Mouse (Mus musculus): Measurements from ENCODE around the gene Ireb2. TPM values are rescaled to one million over a fixed set of nuclear protein-coding genes. Genes with fewer than 3 reads are reported as not detected.
"Not testable (repeated sequence)": the region's sequence is repeated elsewhere in the genome, so short reads cannot be mapped to it uniquely, and the experiment has no call there.

The Ireb2 gene
- polyA plus RNA-seq, 1 experiment from 2014 or later: 38.7 TPM

DNA sequence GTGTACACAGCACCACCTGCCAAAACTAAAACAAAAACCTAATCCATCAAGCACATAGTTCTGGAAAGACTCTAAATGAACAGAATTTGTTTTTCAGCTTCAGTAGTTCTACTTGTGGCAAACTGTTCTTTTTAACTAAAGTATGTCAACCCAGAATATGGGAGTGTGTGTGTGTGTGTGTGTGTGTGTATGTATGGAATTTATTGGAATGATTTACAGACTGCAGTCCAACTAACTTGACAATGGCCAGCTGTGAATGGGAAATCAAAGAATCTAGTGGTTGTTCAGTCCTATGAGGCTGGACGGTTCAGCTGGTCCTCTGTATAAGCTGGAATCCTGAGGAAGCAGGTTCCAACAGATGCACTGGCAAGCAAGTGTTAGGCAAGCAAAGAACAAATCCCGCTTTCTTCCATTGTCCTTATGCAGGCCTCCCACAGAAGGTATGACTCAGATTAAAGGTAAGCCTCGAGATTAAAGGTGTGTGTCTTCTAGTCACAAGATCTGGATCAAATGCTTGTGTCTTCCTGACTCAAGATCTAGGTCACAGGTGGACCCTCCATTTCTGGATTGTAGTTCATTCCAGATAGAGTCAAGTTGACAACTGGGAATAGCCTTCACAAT is 18.9 kb upstream of the Ireb2 start:
- H3K27ac ChIP-seq: no peak overlapping the region
- no peak overlapping the region for H3K4me2 ChIP-seq (replicated peaks)
- 0 out of 2 replicates have a peak, but pooled peaks cover 6% of the 10 kb centered on the region for H3K4me1 ChIP-seq
- no peaks in the 10 kb centered on the region for H3K36me3 ChIP-seq
- no peak for ATAC-seq (ENCODE audit: low FRiP score, low read depth)
- WGBS: 58% methylated on average over 3 of the region's 3 CpGs
- H3K4me3 ChIP-seq: no peak overlapping the region
- H3K9me3 ChIP-seq: no peaks in the 10 kb centered on the region
- H3K9ac ChIP-seq: no peak overlapping the region
- H3K27me3 ChIP-seq: no peaks in the 10 kb centered on the region

DNA sequence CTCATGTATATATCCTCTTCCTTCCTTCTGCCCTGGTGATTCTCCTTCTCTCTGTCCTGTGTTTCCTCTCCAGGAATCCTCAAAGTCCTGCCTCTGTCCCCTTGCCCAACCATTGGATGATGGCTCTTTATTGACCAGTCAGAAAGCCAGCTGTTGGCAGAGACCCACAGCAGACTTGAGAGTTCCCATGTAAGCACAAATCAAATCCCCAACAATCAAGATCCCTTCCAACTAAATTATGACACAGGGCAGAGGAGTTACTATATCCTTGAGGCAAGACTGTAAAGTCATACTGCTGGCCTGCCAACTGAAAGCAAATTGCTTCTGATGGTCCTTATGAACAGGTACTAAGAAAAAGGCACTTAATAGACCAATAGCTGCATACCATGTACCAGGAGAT is 15.4 kb upstream of the Ireb2 start:
- no peaks in the 10 kb centered on the region for H3K9me3 ChIP-seq
- no peak for ATAC-seq (ENCODE audit: low FRiP score, low read depth)
- no peaks in the 10 kb centered on the region for H3K36me3 ChIP-seq
- H3K4me1 ChIP-seq: 0 out of 2 replicates have a peak, but pooled peaks cover 6% of the 10 kb centered on the region
- H3K27ac ChIP-seq: no peak overlapping the region
- H3K4me3 ChIP-seq: no peak overlapping the region
- H3K27me3 ChIP-seq: no peaks in the 10 kb centered on the region
- H3K4me2 ChIP-seq (replicated peaks): no peak overlapping the region
- no peak overlapping the region for H3K9ac ChIP-seq

DNA sequence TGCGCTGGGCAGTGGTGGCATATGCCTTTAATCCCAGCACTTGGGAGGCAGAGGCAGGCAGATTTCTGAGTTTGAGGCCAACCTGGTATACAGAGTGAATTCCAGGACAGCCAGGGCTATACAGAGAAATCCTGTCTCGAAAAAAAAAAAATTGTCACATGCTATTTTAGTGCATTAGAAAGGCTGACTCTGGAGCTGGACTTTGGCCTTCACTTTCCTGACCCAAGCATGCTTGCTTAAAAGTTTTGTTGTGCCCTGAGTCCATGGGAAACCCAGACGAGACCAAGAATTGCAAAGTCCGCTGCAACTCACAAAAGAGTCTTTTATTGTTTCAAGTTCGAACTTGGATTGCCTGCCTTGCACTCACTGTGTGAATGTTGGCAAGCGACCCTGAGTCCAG is 10.6 kb upstream of the Ireb2 start:
- 49% methylated on average over 6 of the region's 6 CpGs for WGBS

DNA sequence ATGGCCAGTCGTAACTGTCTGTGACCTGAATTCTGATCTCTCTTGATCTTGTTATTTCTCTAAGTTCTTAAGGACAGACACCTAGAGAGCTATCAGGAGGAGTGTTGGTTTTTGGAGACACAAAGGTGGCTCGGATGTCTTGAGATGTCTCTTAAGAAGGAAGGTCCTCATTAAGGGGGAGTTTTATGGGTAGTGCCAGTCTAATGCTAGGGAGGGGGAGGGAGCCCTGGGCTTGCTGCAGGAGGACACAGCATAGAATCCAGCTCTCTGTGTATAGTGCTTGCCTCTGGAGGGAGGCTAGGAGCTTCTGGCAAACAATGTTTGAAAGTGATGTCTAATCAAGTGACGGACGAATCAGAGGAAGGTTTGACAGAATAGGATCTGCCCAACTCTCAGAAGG is 10.0 kb upstream of the Ireb2 start:
- Histone ChIP-seq H3K4me2 (replicated peaks) (no peak overlapping the region), H3K36me3 (no peaks in the 10 kb centered on the region), H3K9me3 (no peaks in the 10 kb centered on the region), H3K27ac (no peak overlapping the region), H3K4me1 (peaks cover 9% of the 10 kb centered on the region; the same call in 1 of the 2 replicates), H3K27me3 (no peaks in the 10 kb centered on the region), H3K9ac (no peak overlapping the region), H3K4me3 (no peak overlapping the region)
- 20% methylated on average over 4 of the region's 4 CpGs for WGBS
- no peak for ATAC-seq (ENCODE audit: low FRiP score, low read depth)

More for the DNA sequence above, 10.6 kb upstream of the Ireb2 start:
- H3K9me3 ChIP-seq; H3K36me3 ChIP-seq; H3K27me3 ChIP-seq; H3K4me1 ChIP-seq; H3K9ac ChIP-seq; H3K4me3 ChIP-seq; H3K4me2 ChIP-seq (replicated peaks); H3K27ac ChIP-seq; ATAC-seq (ENCODE audit: low FRiP score, low read depth): not testable (repeated sequence)

DNA sequence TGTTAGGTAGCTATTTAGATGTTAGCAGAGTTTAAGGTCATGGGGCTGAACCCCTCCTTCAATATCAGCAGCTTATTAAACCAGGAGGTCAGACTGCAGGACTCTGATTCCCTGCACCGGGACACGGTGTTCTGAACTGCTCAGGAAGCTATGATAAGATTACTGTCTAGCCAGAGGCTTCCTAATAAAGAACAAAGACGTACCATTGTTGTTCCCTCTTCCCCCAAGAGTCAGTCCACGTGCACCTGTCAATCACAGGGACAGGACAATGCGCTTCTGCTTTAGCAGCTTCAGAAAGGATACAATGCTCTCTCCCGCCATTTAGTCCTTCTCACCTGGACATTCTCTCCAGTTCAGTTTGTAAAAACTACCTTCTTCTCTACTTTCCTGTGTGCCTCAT is 8.0 kb upstream of the Ireb2 start:
- Histone ChIP-seq H3K4me3 (no peak overlapping the region), H3K9me3 (no peaks in the 10 kb centered on the region), H3K27me3 (no peaks in the 10 kb centered on the region), H3K27ac (no peak overlapping the region), H3K4me1 (peaks cover 9% of the 10 kb centered on the region; the same call in 1 of the 2 replicates), H3K9ac (no peak overlapping the region), H3K4me2 (replicated peaks) (no peak overlapping the region), H3K36me3 (no peaks in the 10 kb centered on the region)
- WGBS: 59% methylated on average over 6 of the region's 6 CpGs
- ATAC-seq (ENCODE audit: low FRiP score, low read depth): no peak

DNA sequence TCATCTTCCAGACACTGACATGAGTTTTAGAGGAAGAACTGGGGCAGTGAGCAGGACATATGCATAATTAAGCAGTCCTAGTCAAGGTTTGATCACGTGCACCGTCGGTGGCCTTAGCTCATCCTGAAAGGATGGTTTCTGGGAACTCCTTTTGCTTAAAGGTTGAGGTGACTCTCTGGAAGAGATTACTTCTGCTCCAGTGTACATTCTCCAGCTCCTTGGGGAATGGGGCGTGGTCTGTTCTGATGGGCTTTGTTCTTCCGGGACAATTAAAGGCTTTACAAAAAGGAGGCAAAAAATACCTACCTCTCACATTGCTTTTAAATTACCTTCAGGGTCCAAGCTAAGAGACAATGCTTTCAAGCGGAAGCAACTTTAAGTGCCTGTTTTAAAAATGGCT is 7.5 kb upstream of the Ireb2 start:
- ATAC-seq (ENCODE audit: low FRiP score, low read depth): no peak
- Histone ChIP-seq H3K4me1 (peaks cover 9% of the 10 kb centered on the region; the same call in 1 of the 2 replicates), H3K4me2 (replicated peaks) (no peak overlapping the region), H3K9ac (no peak overlapping the region), H3K27me3 (no peaks in the 10 kb centered on the region), H3K36me3 (no peaks in the 10 kb centered on the region), H3K27ac (no peak overlapping the region), H3K9me3 (no peaks in the 10 kb centered on the region), H3K4me3 (no peak overlapping the region)
- WGBS: 82% methylated on average over 6 of the region's 6 CpGs

DNA sequence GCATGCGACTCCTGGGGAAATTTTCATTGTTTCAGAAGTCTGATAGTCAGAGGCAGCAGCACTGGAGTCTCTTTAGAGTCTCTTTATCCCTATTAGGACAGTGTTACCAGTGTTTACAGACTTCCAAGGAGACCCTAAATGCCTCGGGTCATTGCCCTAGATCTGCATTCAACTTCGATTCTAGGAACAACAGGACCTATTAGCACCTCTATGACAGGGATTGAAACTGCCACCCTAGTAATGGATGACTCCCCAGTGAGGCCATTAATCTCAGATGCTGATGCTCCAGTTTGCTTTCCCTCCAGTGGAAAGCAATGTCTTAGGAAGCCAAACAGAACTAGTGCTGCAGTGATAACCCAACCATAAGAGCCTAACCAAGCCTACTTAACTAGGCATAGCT is 6.1 kb upstream of the Ireb2 start:
- Histone ChIP-seq H3K4me1 (peaks cover 9% of the 10 kb centered on the region; the same call in 1 of the 2 replicates), H3K27ac (no peak overlapping the region), H3K4me2 (replicated peaks) (no peak overlapping the region), H3K27me3 (no peaks in the 10 kb centered on the region), H3K4me3 (no peak overlapping the region), H3K36me3 (no peaks in the 10 kb centered on the region), H3K9me3 (no peaks in the 10 kb centered on the region), H3K9ac (no peak overlapping the region)
- ATAC-seq (ENCODE audit: low FRiP score, low read depth): no peak
- 19% methylated on average over 3 of the region's 3 CpGs for WGBS

DNA sequence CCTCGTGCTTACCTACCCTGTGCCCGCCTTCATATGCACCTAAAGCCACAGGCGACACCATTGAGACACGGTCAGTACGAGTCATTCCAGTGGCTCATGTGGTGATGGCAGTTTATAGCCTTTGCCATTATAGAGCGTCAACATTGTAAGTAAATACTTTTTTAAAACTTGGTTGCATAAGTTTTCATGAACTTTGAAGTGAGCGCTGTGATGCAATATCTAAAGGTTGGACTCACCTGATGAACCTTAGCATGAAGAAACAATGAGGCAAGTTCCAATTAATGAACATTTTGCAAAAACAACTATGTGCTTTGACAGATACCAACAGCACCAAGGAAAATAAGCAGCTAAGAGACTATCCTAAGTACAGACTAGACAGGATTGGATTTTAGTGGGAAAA is 3.1 kb upstream of the Ireb2 start:
- ATAC-seq (ENCODE audit: low FRiP score, low read depth): no peak
- no peak overlapping the region for H3K4me2 ChIP-seq (replicated peaks)
- peaks cover 11% of the 10 kb centered on the region for H3K4me1 ChIP-seq
- no peaks in the 10 kb centered on the region for H3K27me3 ChIP-seq
- WGBS: 85% methylated on average over 7 of the region's 7 CpGs
- H3K9ac ChIP-seq: no peak overlapping the region
- no peak overlapping the region for H3K4me3 ChIP-seq
- peaks cover 4% of the 10 kb centered on the region for H3K36me3 ChIP-seq
- H3K9me3 ChIP-seq: no peaks in the 10 kb centered on the region
- no peak overlapping the region for H3K27ac ChIP-seq

DNA sequence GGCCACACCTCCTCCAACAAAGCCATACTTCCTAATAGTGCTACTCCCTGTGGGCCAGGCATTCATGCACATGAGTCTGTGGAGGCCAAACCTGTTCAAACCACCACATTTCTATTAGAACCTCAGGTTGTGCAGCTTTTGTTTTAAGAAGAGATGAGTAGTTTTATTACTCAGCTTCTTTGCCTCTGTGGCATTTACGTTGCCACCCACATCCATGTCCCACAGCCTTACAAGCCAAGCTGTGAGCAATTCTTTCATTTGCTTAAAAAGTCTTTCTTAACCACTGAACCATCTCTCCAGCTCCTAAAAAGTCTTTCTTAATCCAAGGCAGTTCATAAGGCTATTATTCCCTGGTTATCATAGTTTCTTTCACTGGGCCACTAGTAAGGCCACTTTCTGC is 15.2 kb downstream of the Ireb2 start:
- no peak for ATAC-seq (ENCODE audit: low FRiP score, low read depth)
- Histone ChIP-seq H3K36me3 (peaks cover 48% of the 10 kb centered on the region), H3K4me1 (0 out of 2 replicates have a peak, but pooled peaks cover 3% of the 10 kb centered on the region), H3K4me3 (no peak overlapping the region), H3K27me3 (no peaks in the 10 kb centered on the region), H3K9me3 (no peaks in the 10 kb centered on the region), H3K9ac (no peak overlapping the region), H3K4me2 (replicated peaks) (no peak overlapping the region), H3K27ac (no peak overlapping the region)
- 94% methylated on average over 1 of the region's 1 CpGs for WGBS

DNA sequence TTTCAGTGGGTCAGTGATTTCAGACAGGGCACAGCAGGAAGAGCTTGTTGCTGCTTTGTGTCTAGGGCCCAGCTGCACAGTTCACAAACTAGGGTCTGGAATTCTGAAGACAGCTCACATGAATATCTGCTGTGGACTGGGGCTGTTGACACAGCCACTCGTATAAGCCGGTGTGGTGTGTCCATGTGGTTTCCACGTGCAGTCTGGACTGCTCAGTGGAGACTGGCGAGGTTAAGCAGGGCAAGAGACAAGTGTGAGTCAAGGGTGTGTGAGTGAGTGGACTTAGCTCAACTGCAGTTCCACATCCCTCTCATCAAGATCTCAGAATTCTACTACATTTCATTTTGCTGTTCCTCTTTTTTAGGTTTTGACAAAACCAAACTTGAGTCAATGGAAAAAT is 28.5 kb downstream of the Ireb2 start:
- no peak for ATAC-seq (ENCODE audit: low FRiP score, low read depth)
- 84% methylated on average over 4 of the region's 4 CpGs for WGBS
- H3K36me3 ChIP-seq: peaks cover 69% of the 10 kb centered on the region

DNA sequence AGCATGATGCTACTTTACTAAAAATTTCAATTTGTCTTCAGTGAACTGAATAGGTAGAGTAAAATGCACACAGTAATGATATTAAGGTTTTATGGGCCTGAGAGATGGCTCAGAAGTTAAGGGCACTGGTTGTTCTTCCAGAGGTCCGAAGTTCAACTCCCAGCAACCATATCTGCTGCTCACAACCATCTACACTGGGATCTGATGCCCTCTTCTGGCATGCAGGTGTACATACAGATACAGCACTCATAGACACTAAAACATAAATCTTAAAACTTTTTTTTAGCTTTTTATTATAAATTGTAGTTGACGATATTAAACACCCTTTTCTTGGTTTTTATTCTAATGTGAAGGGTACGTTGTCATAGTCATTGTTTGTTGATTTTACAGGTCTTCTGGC is 33.5 kb downstream of the Ireb2 start:
- Histone ChIP-seq H3K27ac (no peak overlapping the region), H3K9me3 (no peaks in the 10 kb centered on the region), H3K4me2 (replicated peaks) (no peak overlapping the region), H3K4me3 (no peak overlapping the region), H3K27me3 (no peaks in the 10 kb centered on the region), H3K4me1 (no peaks in the 10 kb centered on the region), H3K36me3 (peaks cover 71% of the 10 kb centered on the region), H3K9ac (no peak overlapping the region)
- WGBS: 85% methylated on average over 3 of the region's 3 CpGs
- no peak for ATAC-seq (ENCODE audit: low FRiP score, low read depth)

More for the DNA sequence above, 28.5 kb downstream of the Ireb2 start:
- Histone ChIP-seq H3K4me3 (no peak overlapping the region), H3K9ac (no peak overlapping the region), H3K9me3 (no peaks in the 10 kb centered on the region), H3K27ac (no peak overlapping the region), H3K4me1 (no peaks in the 10 kb centered on the region), H3K4me2 (replicated peaks) (no peak overlapping the region), H3K27me3 (no peaks in the 10 kb centered on the region)

DNA sequence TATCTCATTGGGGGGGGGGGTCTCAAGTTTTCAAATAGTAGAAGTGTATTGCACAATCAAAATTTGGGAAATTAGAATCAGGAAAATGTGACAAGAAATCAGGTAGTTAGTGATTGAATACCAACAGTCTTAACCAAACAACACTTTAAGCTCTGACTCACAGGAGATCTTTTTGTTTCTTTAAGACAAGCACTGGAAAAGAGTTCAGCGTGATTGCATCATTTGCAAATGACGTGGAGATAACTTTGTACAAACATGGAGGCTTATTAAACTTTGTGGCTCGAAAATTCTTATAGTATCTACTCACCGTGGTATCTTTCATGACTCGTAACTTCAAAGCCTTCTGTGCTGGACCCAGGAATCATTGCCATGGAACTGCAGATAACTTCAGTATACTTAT is 45.9 kb downstream of the Ireb2 start:
- no peak overlapping the region for H3K4me2 ChIP-seq (replicated peaks)
- no peak overlapping the region for H3K9ac ChIP-seq
- H3K36me3 ChIP-seq: peaks cover 55% of the 10 kb centered on the region
- H3K9me3 ChIP-seq: no peaks in the 10 kb centered on the region
- WGBS: 93% methylated on average over 5 of the region's 5 CpGs
- H3K27ac ChIP-seq: no peak overlapping the region
- no peak overlapping the region for H3K4me3 ChIP-seq
- ATAC-seq (ENCODE audit: low FRiP score, low read depth): no peak
- H3K4me1 ChIP-seq: no peaks in the 10 kb centered on the region
- no peaks in the 10 kb centered on the region for H3K27me3 ChIP-seq

DNA sequence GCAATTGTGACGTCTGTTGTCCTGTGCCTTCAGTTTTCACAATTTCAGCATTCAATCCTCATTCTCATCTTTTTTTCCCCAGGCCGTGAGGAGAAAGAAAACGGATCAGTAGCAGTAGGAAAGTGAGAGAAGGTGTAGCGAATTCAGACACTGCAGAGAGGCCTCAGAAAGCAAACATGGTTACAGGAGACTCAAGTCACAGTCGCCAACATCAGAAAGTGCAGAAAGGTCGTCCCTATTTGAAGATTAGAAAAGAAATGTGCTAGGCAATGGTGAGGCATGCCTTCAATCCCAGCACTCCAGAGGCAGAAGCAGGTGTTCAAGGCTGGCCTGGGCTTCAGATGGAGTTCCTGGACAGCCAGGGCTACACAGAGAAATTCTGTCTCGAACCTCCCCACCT is 52.0 kb downstream of the Ireb2 start:
- H3K4me1 ChIP-seq: peaks cover 11% of the 10 kb centered on the region
- H3K9ac ChIP-seq: no peak overlapping the region
- no peak overlapping the region for H3K27ac ChIP-seq
- WGBS: 73% methylated on average over 7 of the region's 7 CpGs
- ATAC-seq (ENCODE audit: low FRiP score, low read depth): no peak
- H3K4me3 ChIP-seq: no peak overlapping the region
- no peaks in the 10 kb centered on the region for H3K27me3 ChIP-seq
- H3K9me3 ChIP-seq: no peaks in the 10 kb centered on the region
- H3K36me3 ChIP-seq: peaks cover 9% of the 10 kb centered on the region; the same call in 1 of the 2 replicates
- H3K4me2 ChIP-seq (replicated peaks): no peak overlapping the region

Data from limb, embryonic 13.5 days (tissue).